Mouse (Mus musculus): ENCODE results near the gene Akap11. TPM values are rescaled to one million over a fixed set of nuclear protein-coding genes. Genes with fewer than 3 reads are reported as not detected.

Gene Akap11
- total and polyA plus RNA-seq, 2 experiments from 2014 or later = 9.2 to 24.1 TPM

DNA sequence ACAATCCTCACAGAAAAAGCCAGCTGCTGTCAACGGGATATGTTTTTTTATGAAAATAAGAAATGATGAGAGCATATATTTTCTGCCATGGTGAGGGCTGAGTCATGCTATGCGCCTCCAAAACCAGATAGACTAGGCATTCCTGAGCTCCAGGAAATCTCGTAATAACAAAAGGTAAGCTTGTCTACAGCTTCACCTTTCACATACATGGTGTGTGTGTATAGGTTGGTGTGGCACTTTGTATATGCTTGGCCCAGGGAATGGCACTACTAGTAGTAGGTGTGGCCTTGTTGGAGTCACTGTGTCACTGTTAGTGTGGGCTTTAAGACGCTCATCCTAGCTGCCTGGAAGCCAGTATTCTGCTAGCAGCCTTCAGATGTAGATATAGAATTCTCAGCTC is 68.6 kb downstream of the Akap11 start:
- TF ChIP-seq EP300 (IDR thresholded peaks at IDR 0.05; ENCODE audit: low read depth) (no peak), CTCF (IDR thresholded peaks at IDR 0.05; ENCODE audit: low read depth) (no peak)
- Histone ChIP-seq H3K27ac (ENCODE audit: low read depth) (no peak overlapping the region), H3K36me3 (replicated peaks; ENCODE audit: control insufficient read depth, insufficient read depth, low read length) (no peaks in the 10 kb centered on the region), H3K4me3 (ENCODE audit: low read depth, low read length) (no peak overlapping the region), H3K9me3 (replicated peaks; ENCODE audit: control insufficient read depth, low read length) (no peaks in the 10 kb centered on the region), H3K9ac (replicated peaks; ENCODE audit: low read depth, low read length) (no peak overlapping the region), H3K4me2 (ENCODE audit: low read depth, low read length) (no peak overlapping the region), H3K27me3 (ENCODE audit: control insufficient read depth, insufficient read depth, low read length) (no peaks in the 10 kb centered on the region), H3K4me1 (ENCODE audit: control insufficient read depth, insufficient read depth) (no peaks in the 10 kb centered on the region)
- 78% methylated on average over 4 of the region's 4 CpGs for WGBS
- ATAC-seq (ENCODE audit: insufficient read depth, low read depth) (no peak), DNase-seq (ENCODE audit: low spot score) (no peak)

DNA sequence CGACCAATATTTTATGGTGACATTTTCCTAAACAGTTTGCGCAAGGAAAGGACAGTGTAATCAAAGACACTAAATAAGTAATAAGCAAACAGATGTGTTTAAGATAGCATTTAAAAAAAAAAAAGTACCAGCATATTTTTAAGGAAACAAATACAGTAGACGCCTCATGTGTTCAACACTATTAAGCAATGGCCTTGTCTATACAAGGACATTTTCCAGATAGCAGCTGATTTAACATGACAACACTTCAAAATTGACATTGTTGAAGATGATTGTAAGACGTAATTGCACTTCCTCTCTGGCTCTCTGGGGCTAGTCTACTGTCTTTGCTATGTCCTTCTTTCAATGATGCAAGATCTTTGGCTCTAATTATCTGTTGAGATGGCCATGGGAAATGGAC is 72.3 kb downstream of the Akap11 start:
- no peak for ATAC-seq (ENCODE audit: insufficient read depth, low read depth)
- H3K4me3 ChIP-seq (ENCODE audit: low read depth, low read length) = no peak overlapping the region

DNA sequence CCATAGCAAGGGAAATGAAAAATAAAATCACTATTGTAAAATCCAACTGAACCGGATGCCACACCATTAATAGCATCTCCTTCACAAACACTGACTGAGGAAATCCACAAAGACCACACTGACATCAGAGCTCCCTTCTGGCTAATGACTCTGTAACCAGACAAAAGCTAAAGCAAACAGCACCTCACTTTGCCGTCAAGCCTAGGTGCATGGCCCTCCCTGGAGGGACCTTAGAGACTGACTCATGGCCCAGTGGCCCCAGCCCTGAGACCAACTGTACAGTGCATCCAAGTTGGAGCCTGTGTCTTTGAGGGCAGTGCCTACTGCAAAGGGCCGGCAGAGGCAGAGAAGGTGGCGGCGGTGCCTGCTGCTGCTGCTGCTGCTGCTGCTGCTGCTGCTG is 77.5 kb downstream of the Akap11 start:
- TF ChIP-seq CTCF (IDR thresholded peaks at IDR 0.05; ENCODE audit: low read depth) = no peak
- TF ChIP-seq EP300 (IDR thresholded peaks at IDR 0.05; ENCODE audit: low read depth) = no peak

More for the DNA sequence above, 72.3 kb downstream of the Akap11 start:
- no peaks in the 10 kb centered on the region for H3K9me3 ChIP-seq (replicated peaks; ENCODE audit: control insufficient read depth, low read length)
- H3K27ac ChIP-seq (ENCODE audit: low read depth) = no peak overlapping the region
- no peaks in the 10 kb centered on the region for H3K4me1 ChIP-seq (ENCODE audit: control insufficient read depth, insufficient read depth)
- no peaks in the 10 kb centered on the region for H3K27me3 ChIP-seq (ENCODE audit: control insufficient read depth, insufficient read depth, low read length)
- H3K9ac ChIP-seq (replicated peaks; ENCODE audit: low read depth, low read length) = no peak overlapping the region
- no peaks in the 10 kb centered on the region for H3K36me3 ChIP-seq (replicated peaks; ENCODE audit: control insufficient read depth, insufficient read depth, low read length)
- H3K4me2 ChIP-seq (ENCODE audit: low read depth, low read length) = no peak overlapping the region
- no peak for DNase-seq (ENCODE audit: low spot score)
- WGBS = 71% methylated on average over 4 of the region's 4 CpGs
- TF ChIP-seq CTCF (IDR thresholded peaks at IDR 0.05; ENCODE audit: low read depth) (no peak), EP300 (IDR thresholded peaks at IDR 0.05; ENCODE audit: low read depth) (no peak)

DNA sequence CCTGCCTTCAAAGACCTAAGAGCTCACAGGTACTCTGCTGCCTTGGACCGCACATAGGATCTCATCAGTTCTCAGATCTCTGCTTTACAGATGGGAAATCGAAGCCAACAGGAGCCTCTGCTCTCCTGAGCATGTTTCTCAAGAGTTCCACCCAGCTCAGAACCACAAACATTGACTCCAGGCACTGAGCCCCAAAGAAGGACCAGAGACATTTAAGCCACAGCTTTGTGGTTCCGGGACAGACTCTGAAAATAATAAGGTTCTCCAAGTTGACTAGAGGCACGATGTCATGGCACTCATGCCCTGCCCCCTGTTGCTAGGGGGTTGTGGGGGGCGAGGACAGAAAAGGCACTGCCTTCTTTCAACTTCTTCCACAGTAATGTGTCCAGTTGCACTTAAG is 77.9 kb downstream of the Akap11 start:
- Histone ChIP-seq H3K9me3 (replicated peaks; ENCODE audit: control insufficient read depth, low read length) (no peaks in the 10 kb centered on the region), H3K4me2 (ENCODE audit: low read depth, low read length) (no peak overlapping the region), H3K9ac (replicated peaks; ENCODE audit: low read depth, low read length) (no peak overlapping the region), H3K27me3 (ENCODE audit: control insufficient read depth, insufficient read depth, low read length) (no peaks in the 10 kb centered on the region), H3K27ac (ENCODE audit: low read depth) (no peak overlapping the region), H3K4me1 (ENCODE audit: control insufficient read depth, insufficient read depth) (no peaks in the 10 kb centered on the region), H3K4me3 (ENCODE audit: low read depth, low read length) (no peak overlapping the region), H3K36me3 (replicated peaks; ENCODE audit: control insufficient read depth, insufficient read depth, low read length) (no peaks in the 10 kb centered on the region)
- DNase-seq (ENCODE audit: low spot score) (no peak), ATAC-seq (ENCODE audit: insufficient read depth, low read depth) (no peak)
- TF ChIP-seq CTCF (IDR thresholded peaks at IDR 0.05; ENCODE audit: low read depth) (no peak), EP300 (IDR thresholded peaks at IDR 0.05; ENCODE audit: low read depth) (no peak)
- 74% methylated on average over 5 of the region's 5 CpGs for WGBS

More for the DNA sequence above, 77.5 kb downstream of the Akap11 start:
- H3K4me3 ChIP-seq (ENCODE audit: low read depth, low read length) = no peak overlapping the region
- H3K9me3 ChIP-seq (replicated peaks; ENCODE audit: control insufficient read depth, low read length) = no peaks in the 10 kb centered on the region
- H3K4me1 ChIP-seq (ENCODE audit: control insufficient read depth, insufficient read depth) = no peaks in the 10 kb centered on the region
- H3K27me3 ChIP-seq (ENCODE audit: control insufficient read depth, insufficient read depth, low read length) = no peaks in the 10 kb centered on the region
- ATAC-seq (ENCODE audit: insufficient read depth, low read depth) (no peak), DNase-seq (ENCODE audit: low spot score) (no peak)
- H3K9ac ChIP-seq (replicated peaks; ENCODE audit: low read depth, low read length) = no peak overlapping the region
- no peak overlapping the region for H3K4me2 ChIP-seq (ENCODE audit: low read depth, low read length)
- 73% methylated on average over 5 of the region's 5 CpGs for WGBS
- H3K27ac ChIP-seq (ENCODE audit: low read depth) = no peak overlapping the region
- no peaks in the 10 kb centered on the region for H3K36me3 ChIP-seq (replicated peaks; ENCODE audit: control insufficient read depth, insufficient read depth, low read length)

DNA sequence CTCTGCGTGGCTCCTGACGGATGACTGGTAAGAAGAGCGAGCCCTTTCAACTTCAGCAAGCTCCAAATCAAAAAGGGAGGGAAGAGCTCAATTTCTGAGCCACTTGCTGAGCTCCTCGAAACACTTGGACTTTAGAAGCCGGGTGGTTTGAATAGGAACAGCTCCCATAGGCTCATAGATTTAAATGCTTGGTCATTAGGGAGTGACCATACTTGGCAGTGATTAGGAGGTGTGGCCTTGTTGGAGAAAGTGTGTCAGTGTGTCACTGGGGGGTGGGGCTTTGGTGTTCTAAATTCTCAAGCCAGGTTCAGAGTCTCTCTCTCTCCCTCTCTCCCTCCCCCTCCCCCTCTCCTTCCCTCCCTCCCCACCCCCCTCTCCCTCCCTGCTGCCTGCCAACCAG is 81.6 kb downstream of the Akap11 start:
- Histone ChIP-seq H3K4me2 (ENCODE audit: low read depth, low read length) (no peak overlapping the region), H3K9ac (replicated peaks; ENCODE audit: low read depth, low read length) (no peak overlapping the region), H3K4me1 (ENCODE audit: control insufficient read depth, insufficient read depth) (no peaks in the 10 kb centered on the region), H3K27ac (ENCODE audit: low read depth) (no peak overlapping the region), H3K27me3 (ENCODE audit: control insufficient read depth, insufficient read depth, low read length) (no peaks in the 10 kb centered on the region), H3K9me3 (replicated peaks; ENCODE audit: control insufficient read depth, low read length) (no peaks in the 10 kb centered on the region), H3K4me3 (ENCODE audit: low read depth, low read length) (no peak overlapping the region), H3K36me3 (replicated peaks; ENCODE audit: control insufficient read depth, insufficient read depth, low read length) (no peaks in the 10 kb centered on the region)
- DNase-seq (ENCODE audit: low spot score) (no peak), ATAC-seq (ENCODE audit: insufficient read depth, low read depth) (no peak)
- TF ChIP-seq CTCF (IDR thresholded peaks at IDR 0.05; ENCODE audit: low read depth) = no peak
- no peak for TF ChIP-seq EP300 (IDR thresholded peaks at IDR 0.05; ENCODE audit: low read depth)
- WGBS = 84% methylated on average over 5 of the region's 5 CpGs

DNA sequence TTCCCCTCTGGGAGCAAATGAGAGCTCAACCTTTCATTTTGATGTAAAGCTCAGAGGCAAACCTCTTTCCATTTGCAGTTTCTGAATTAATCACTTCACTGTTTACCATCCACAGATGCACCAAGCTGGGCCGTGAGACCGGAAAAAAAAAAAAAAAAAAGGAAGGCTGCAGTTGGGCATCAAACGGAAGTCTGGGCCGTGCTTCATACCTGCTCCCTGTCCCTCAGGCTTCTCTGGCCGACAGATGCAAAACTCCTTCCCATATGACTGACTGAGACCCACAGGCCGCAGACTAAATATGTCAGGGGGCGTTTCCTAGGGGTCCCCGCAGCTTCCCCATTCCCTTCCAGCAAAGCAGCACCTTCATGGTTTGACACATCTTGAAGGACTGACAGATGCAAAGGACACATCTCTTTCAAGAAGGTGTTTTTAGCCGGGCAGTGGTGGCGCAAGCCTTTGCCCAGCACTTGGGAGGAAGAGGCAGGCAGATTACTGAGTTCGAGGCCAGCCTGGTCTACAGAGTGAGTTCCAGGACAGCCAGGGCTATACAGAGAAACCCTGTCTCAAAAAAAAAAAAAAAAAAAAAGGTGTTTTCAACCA is 87.7 kb downstream of the Akap11 start:
- Histone ChIP-seq H3K9me3 (replicated peaks; ENCODE audit: control insufficient read depth, low read length) (no peaks in the 10 kb centered on the region), H3K27me3 (ENCODE audit: control insufficient read depth, insufficient read depth, low read length) (no peaks in the 10 kb centered on the region), H3K4me2 (ENCODE audit: low read depth, low read length) (no peak overlapping the region), H3K4me3 (ENCODE audit: low read depth, low read length) (no peak overlapping the region), H3K27ac (ENCODE audit: low read depth) (no peak overlapping the region), H3K4me1 (ENCODE audit: control insufficient read depth, insufficient read depth) (no peaks in the 10 kb centered on the region), H3K36me3 (replicated peaks; ENCODE audit: control insufficient read depth, insufficient read depth, low read length) (no peaks in the 10 kb centered on the region), H3K9ac (replicated peaks; ENCODE audit: low read depth, low read length) (no peak overlapping the region)
- no peak for ATAC-seq (ENCODE audit: insufficient read depth, low read depth)
- TF ChIP-seq EP300 (IDR thresholded peaks at IDR 0.05; ENCODE audit: low read depth) (no peak), CTCF (IDR thresholded peaks at IDR 0.05; ENCODE audit: low read depth) (no peak)
- WGBS = 77% methylated on average over 11 of the region's 11 CpGs
- DNase-seq (ENCODE audit: low spot score) = no peak
